Mouse (Mus musculus) stomach, postnatal 0 days (tissue): ENCODE results near the gene Cyp2c23. TPM values are rescaled to one million over a fixed set of nuclear protein-coding genes. Genes with fewer than 3 reads are reported as not detected.
A peak's percentile ranks its signal among the peaks of the same experiment; 100 is the strongest.

ENCODE experiments used
- ATAC-seq: fragments of 200-750 bp; cut with Nextera tagmentation; 2 replicates; pipeline ENCODE4 v1.8.0; 2017; ENCODE audit not compliant: low FRiP score, low TSS enrichment
- DNase-seq: peaks from one replicate; pipeline ENCODE4 v3.0.0-alpha.2; 2016; ENCODE audit warnings: low spot score
- H3K27ac ChIP-seq: fragments of 300-500 bp; sonication (generic); replicated peaks from 2 replicates; pipeline ENCODE4 v1.5.1; 2014; ENCODE audit warnings: mild to moderate bottlenecking, control low read depth
- H3K27me3 ChIP-seq: fragments of 300-500 bp; sonication (generic); 2 replicates; pipeline ENCODE4 v1.6.1; 2014; ENCODE audit warnings: low read length; ENCODE audit not compliant: control insufficient read depth, insufficient read depth
- H3K36me3 ChIP-seq: fragments of 300-500 bp; sonication (generic); 2 replicates; pipeline ENCODE4 v1.6.1; 2014; ENCODE audit warnings: low read length, mixed read lengths; ENCODE audit not compliant: control insufficient read depth, insufficient read depth
- H3K4me1 ChIP-seq: fragments of 300-500 bp; sonication (generic); replicated peaks from 2 replicates; pipeline ENCODE4 v1.6.1; 2014; ENCODE audit warnings: antibody characterized with exemption; ENCODE audit not compliant: control insufficient read depth, insufficient read depth
- H3K4me2 ChIP-seq: fragments of 300-500 bp; sonication (generic); replicated peaks from 2 replicates; pipeline ENCODE4 v1.6.1; 2014; ENCODE audit warnings: low read depth, mild to moderate bottlenecking, control low read depth, moderate library complexity
- H3K4me3 ChIP-seq: fragments of 300-500 bp; sonication (generic); 2 replicates; pipeline ENCODE4 v1.5.1; 2014; ENCODE audit warnings: low read depth, low read length, control low read depth
- H3K9ac ChIP-seq: fragments of 300-500 bp; sonication (generic); 2 replicates; pipeline ENCODE4 v1.6.1; 2014; ENCODE audit warnings: mild to moderate bottlenecking, low read length, control low read depth, mixed read lengths
- H3K9me3 ChIP-seq: fragments of 300-500 bp; sonication (generic); 2 replicates; pipeline ENCODE4 v1.6.1; 2016; ENCODE audit warnings: low read length; ENCODE audit not compliant: control insufficient read depth
- CTCF ChIP-seq: IDR thresholded peaks from 2 replicates; pipeline ENCODE4 v1.5.1; 2016; ENCODE audit warnings: antibody characterized with exemption, low read depth, mild to moderate bottlenecking, moderate library complexity
- EP300 ChIP-seq: optimal IDR thresholded peaks from 2 replicates; pipeline ENCODE3; 2016; ENCODE audit warnings: antibody characterized with exemption
- WGBS: fragments of 180-500 bp; shearing (Covaris S2); extraction: QIAGEN DNeasy Blood & Tissue Kit; methylation state at CpG from one replicate; pipeline ENCODE4 v1.1.7; 2014; 5-methylcytosine and 5-hydroxymethylcytosine counted together
- polyA plus RNA-seq: library from polyadenylated mRNA; unstranded; fragments of >200 nt; fragmentation: Nextera tagmentation; extraction: Ambion mirVana; gene quantifications from 2 replicates; pipeline ENCODE4 v1.2.1, GENCODE M21; 2015

Cyp2c23 gene
- polyA plus RNA-seq, 1 experiment from 2014 or later: 5.5 TPM

DNA sequence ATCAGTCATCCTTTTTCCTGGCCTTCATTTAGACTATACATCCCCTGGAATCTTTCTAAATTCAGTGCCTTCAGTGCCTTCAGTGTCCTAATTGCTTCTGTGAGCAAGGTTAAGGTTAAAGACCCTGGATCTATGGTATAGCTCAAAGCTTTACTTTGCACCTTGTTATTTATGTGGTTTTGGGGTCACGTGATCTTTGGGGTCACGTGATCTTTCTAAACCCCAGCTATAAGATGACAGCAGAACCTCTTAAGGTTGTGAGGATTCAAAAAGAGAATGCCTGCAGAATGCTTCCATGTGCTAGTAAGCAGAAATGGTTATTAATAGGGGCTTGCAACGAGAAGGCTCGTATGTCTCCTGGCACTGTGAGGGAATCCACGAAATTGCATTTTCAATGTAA, 4.4 kb upstream of the Cyp2c23 start:
- H3K4me3 ChIP-seq: no peak overlapping the region
- no peak for DNase-seq
- no peaks in the 10 kb centered on the region for H3K4me1 ChIP-seq
- H3K27ac ChIP-seq: no peak overlapping the region
- no peaks in the 10 kb centered on the region for H3K9me3 ChIP-seq
- no peak overlapping the region for H3K9ac ChIP-seq
- H3K36me3 ChIP-seq: no peaks in the 10 kb centered on the region; the same call in 1 of the 2 replicates
- no peaks in the 10 kb centered on the region for H3K27me3 ChIP-seq
- WGBS: 83% methylated on average over 5 of the region's 5 CpGs
- no peak overlapping the region for H3K4me2 ChIP-seq
- no peak for ATAC-seq
- TF ChIP-seq CTCF: no peak
- TF ChIP-seq EP300: no peak

DNA sequence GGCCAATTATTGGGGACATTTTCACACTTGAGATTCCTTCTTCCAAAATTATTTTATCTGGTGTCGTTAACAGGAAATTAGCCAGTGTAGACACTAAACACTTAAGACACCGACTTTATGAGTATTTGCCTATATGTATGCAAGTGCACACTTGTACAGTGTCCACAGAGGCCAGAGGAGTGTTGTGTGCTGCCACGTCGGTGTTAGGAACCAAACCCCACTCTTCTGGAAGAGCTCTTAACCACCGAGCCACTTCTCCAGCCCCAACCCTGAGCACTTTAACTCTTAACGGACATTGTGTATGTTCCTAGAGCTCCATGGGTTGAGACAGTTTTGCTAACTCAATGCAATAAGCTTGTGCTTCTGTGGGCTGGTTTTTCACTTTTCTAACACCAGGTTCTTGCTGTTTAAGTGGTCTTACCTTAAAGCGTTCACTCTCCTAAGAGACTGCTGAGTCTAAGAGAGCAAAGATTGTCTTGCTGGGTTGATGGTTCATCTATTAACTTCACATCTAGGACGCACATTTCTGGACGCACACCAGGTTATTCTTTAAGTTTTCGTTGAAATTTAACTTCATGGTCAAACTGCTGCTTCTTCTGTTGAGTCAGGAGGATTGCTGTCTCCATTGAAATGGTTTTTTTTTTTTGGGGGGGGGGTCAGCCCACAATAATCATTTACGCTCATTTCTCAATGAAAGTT, 3.2 kb upstream of the Cyp2c23 start:
- no peak overlapping the region for H3K4me3 ChIP-seq
- no peaks in the 10 kb centered on the region for H3K4me1 ChIP-seq
- ATAC-seq (no peak), DNase-seq (no peak)
- TF ChIP-seq EP300: no peak
- no peak for TF ChIP-seq CTCF
- H3K9ac ChIP-seq: no peak overlapping the region
- H3K36me3 ChIP-seq: no peaks in the 10 kb centered on the region; the same call in 1 of the 2 replicates
- H3K27me3 ChIP-seq: no peaks in the 10 kb centered on the region
- H3K27ac ChIP-seq: no peak overlapping the region
- WGBS: 89% methylated on average over 11 of the region's 11 CpGs
- H3K9me3 ChIP-seq: no peaks in the 10 kb centered on the region
- no peak overlapping the region for H3K4me2 ChIP-seq

DNA sequence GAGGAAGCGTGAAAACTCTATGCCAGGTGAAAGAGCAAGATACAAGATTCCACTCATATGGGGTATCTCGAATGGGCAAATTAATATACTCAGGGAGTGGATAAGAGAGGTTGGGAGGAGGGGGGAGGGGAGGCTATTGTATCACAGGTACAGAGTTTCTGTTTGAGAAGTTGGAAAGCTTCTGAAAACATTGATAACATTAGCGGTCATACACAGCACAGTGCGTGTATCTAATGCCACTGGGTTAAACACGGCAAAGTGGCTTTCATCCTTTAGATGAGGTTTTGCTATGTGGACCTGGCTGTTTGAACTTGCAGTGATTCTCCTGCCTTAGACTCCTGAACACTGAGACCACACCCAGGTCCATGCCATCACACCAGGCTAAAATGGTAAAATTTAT, 1.0 kb upstream of the Cyp2c23 start:
- H3K4me3 ChIP-seq: no peak overlapping the region
- H3K27ac ChIP-seq: no peak overlapping the region
- H3K27me3 ChIP-seq: no peaks in the 10 kb centered on the region
- H3K9me3 ChIP-seq: no peaks in the 10 kb centered on the region
- 68% methylated on average over 5 of the region's 5 CpGs for WGBS
- no peak for TF ChIP-seq EP300
- TF ChIP-seq CTCF: no peak
- H3K36me3 ChIP-seq: no peaks in the 10 kb centered on the region; the same call in 1 of the 2 replicates
- 0 out of 2 replicates have a peak, but pooled peaks have one; percentile 40 for ATAC-seq
- H3K9ac ChIP-seq: no peak overlapping the region
- no peak overlapping the region for H3K4me2 ChIP-seq
- H3K4me1 ChIP-seq: no peaks in the 10 kb centered on the region
- peak; percentile 38 for DNase-seq

GRCm38 (mm10) chr19:44026956-44027530, 2.0 kb downstream of the Cyp2c23 start:
- Histone ChIP-seq H3K36me3 (no peaks in the 10 kb centered on the region), H3K27me3 (no peaks in the 10 kb centered on the region), H3K9me3 (no peaks in the 10 kb centered on the region), H3K4me1 (no peaks in the 10 kb centered on the region), H3K9ac (no peak overlapping the region), H3K4me3 (no peak overlapping the region), H3K4me2 (no peak overlapping the region), H3K27ac (no peak overlapping the region)
- no peak for DNase-seq
- TF ChIP-seq CTCF (no peak), EP300 (no peak)
- ATAC-seq: no peak
- 64% methylated on average over 8 of the region's 8 CpGs for WGBS

GRCm38 (mm10) chr19:44024921-44025585, 4.0 kb downstream of the Cyp2c23 start:
- no peak for DNase-seq

GRCm38 (mm10) chr19:44023066-44023465, 5.9 kb downstream of the Cyp2c23 start:
- no peaks in the 10 kb centered on the region for H3K9me3 ChIP-seq
- no peaks in the 10 kb centered on the region for H3K27me3 ChIP-seq
- no peaks in the 10 kb centered on the region for H3K36me3 ChIP-seq
- peak; percentile 57 for ATAC-seq
- DNase-seq: no peak
- no peak overlapping the region for H3K4me3 ChIP-seq
- WGBS: 62% methylated on average over 5 of the region's 5 CpGs
- H3K4me1 ChIP-seq: no peaks in the 10 kb centered on the region
- H3K4me2 ChIP-seq: no peak overlapping the region
- H3K9ac ChIP-seq: no peak overlapping the region
- H3K27ac ChIP-seq: no peak overlapping the region
- TF ChIP-seq EP300 (no peak), CTCF (peak; percentile 48)

More at GRCm38 (mm10) chr19:44024921-44025585, 4.0 kb downstream of the Cyp2c23 start:
- 73% methylated on average over 13 of the region's 13 CpGs for whole genome bisulfite sequencing
- no peak overlapping the region for H3K27ac ChIP-seq
- H3K4me1 ChIP-seq: no peaks in the 10 kb centered on the region
- TF ChIP-seq CTCF (no peak), EP300 (no peak)
- H3K4me3 ChIP-seq: no peak overlapping the region
- no peak overlapping the region for H3K4me2 ChIP-seq
- H3K9me3 ChIP-seq: no peaks in the 10 kb centered on the region
- H3K27me3 ChIP-seq: no peaks in the 10 kb centered on the region
- no peak overlapping the region for H3K9ac ChIP-seq
- no peaks in the 10 kb centered on the region for H3K36me3 ChIP-seq
- no peak for ATAC-seq
